12 mouse cellular contexts compared by ENCODE assay signal in genomic region chr11:105366051-105366450, GRCm38 (mm10).
DNase-seq lines count a peak whose midpoint lies in the region; ATAC-seq and TF ChIP-seq lines count a peak whose summit lies in the region.
"Had no signal": no experiment of that assay in that cellular context is flagged by ENCODE, and none has a peak within 500 bp of the region (broad histone marks: within the 10 kb centered on the region; RNA-seq: fewer than 3 reads in every experiment).

No protein-coding gene starts in this region.

- no peak for TF ChIP-seq CTCF in thymus, adult 2 months (IDR thresholded peaks at IDR 0.05; ENCODE audit: borderline replicate concordance, control insufficient read depth, extremely low read depth, insufficient read depth, low read length, poor library complexity)
- TF ChIP-seq CTCF in liver, embryonic 14.5 days (IDR thresholded peaks at IDR 0.05; ENCODE audit: low read depth): no peak

- TF ChIP-seq POLR2A in thymus, adult 2 months (IDR thresholded peaks at IDR 0.05; ENCODE audit: control insufficient read depth, extremely low read depth, insufficient read depth, low read length, poor library complexity): no peak

- peak overlapping the region; percentile 58 for H3K9ac ChIP-seq in liver, embryonic 14.5 days (replicated peaks)
- H3K9ac ChIP-seq in hindbrain, embryonic 16.5 days (ENCODE audit: low read depth, low read length): no peak overlapping the region
- H3K9ac ChIP-seq: forebrain, embryonic 12.5 days; midbrain, embryonic 12.5 days had no signal

- peak; percentile 95 for DNase-seq in heart, embryonic 10.5 days (ENCODE audit: low spot score)
- DNase-seq in heart, postnatal 10 days: no peak
- peak; percentile 24 for DNase-seq in thymus, postnatal 4 days
- no peak for DNase-seq in thymus, adult 2 months
- peak; percentile 89 to 93 (median 91) for DNase-seq in liver, embryonic 14.5 days (ENCODE audit: low read depth in 3 of 3, low spot score in 3 of 3)
- no peak for DNase-seq in frontal cortex, postnatal 36 days (ENCODE audit: low spot score in 2 of 2)
- no peak for DNase-seq in cerebellum, adult 9-11 months
- DNase-seq: cerebellum, adult 8-10 months; left cerebral cortex, postnatal 4 days had no signal

- H3K9me3 ChIP-seq in heart, embryonic 10.5 days: no peaks in the 10 kb centered on the region
- no peaks in the 10 kb centered on the region for H3K9me3 ChIP-seq in liver, embryonic 14.5 days (ENCODE audit: control insufficient read depth, low read length)
- H3K9me3 ChIP-seq in hindbrain, embryonic 16.5 days (ENCODE audit: control insufficient read depth, low read length): no peaks in the 10 kb centered on the region
- H3K9me3 ChIP-seq: forebrain, embryonic 12.5 days; midbrain, embryonic 12.5 days had no signal

- peak overlapping the region; percentile 59 for H3K4me2 ChIP-seq in liver, embryonic 14.5 days (ENCODE audit: low read depth)
- H3K4me2 ChIP-seq in hindbrain, embryonic 16.5 days (ENCODE audit: low read length): no peak overlapping the region
- H3K4me2 ChIP-seq: forebrain, embryonic 12.5 days; midbrain, embryonic 12.5 days had no signal

- peak; percentile 96 for TF ChIP-seq EP300 in liver, embryonic 14.5 days (IDR thresholded peaks at IDR 0.05; ENCODE audit: low read depth)

- H3K27ac ChIP-seq in heart, embryonic 10.5 days: peak overlapping the region; percentile 92
- H3K27ac ChIP-seq in thymus, adult 2 months (ENCODE audit: control insufficient read depth, insufficient read depth, low read length): no peak overlapping the region
- peak overlapping the region; percentile 92 for H3K27ac ChIP-seq in liver, embryonic 14.5 days
- H3K27ac ChIP-seq in hindbrain, embryonic 16.5 days (ENCODE audit: low read depth, low read length): no peak overlapping the region
- H3K27ac ChIP-seq: forebrain, embryonic 12.5 days; midbrain, embryonic 12.5 days had no signal

- peaks cover 73% of the 10 kb centered on the region for H3K4me1 ChIP-seq in heart, embryonic 10.5 days
- peaks cover 19% of the 10 kb centered on the region for H3K4me1 ChIP-seq in thymus, adult 2 months (replicated peaks; ENCODE audit: control insufficient read depth, insufficient read depth, low read length)
- peaks cover 44 to 51% of the 10 kb centered on the region in 2 experiments for H3K4me1 ChIP-seq in liver, embryonic 14.5 days (replicated peaks; ENCODE audit: control insufficient read depth in 2 of 2, insufficient read depth in 2 of 2, low read length in 1 of 2)
- H3K4me1 ChIP-seq in hindbrain, embryonic 16.5 days (ENCODE audit: control insufficient read depth, insufficient read depth, low read depth, low read length): peaks cover 23% of the 10 kb centered on the region

- 0 out of 2 replicates have a peak, but pooled peaks cover 4% of the 10 kb centered on the region for H3K36me3 ChIP-seq in heart, embryonic 10.5 days
- H3K36me3 ChIP-seq in thymus, adult 2 months (ENCODE audit: control insufficient read depth, insufficient read depth, low read length): no peaks in the 10 kb centered on the region
- H3K36me3 ChIP-seq in liver, embryonic 14.5 days (replicated peaks; ENCODE audit: control insufficient read depth, insufficient read depth, low read depth): no peaks in the 10 kb centered on the region
- no peaks in the 10 kb centered on the region for H3K36me3 ChIP-seq in hindbrain, embryonic 16.5 days (ENCODE audit: control insufficient read depth, insufficient read depth, low read length)
- H3K36me3 ChIP-seq: forebrain, embryonic 12.5 days; midbrain, embryonic 12.5 days had no signal

- intact Hi-C loops in heart, postnatal 10 days (cut with DNase I): loop anchor here (5.0 kb wide), 1 partner anchor 141 kb away; no protein-coding TSS in a partner anchor

- peaks cover 2% of the 10 kb centered on the region; the same call in 1 of the 2 replicates for H3K27me3 ChIP-seq in heart, embryonic 10.5 days (ENCODE audit: insufficient read depth, poor library complexity, severe bottlenecking)
- H3K27me3 ChIP-seq in thymus, adult 2 months (ENCODE audit: control insufficient read depth, insufficient read depth, low read length): no peaks in the 10 kb centered on the region
- H3K27me3 ChIP-seq in liver, embryonic 14.5 days (ENCODE audit: control insufficient read depth, insufficient read depth, low read length): peaks cover 15% of the 10 kb centered on the region
- H3K27me3 ChIP-seq in hindbrain, embryonic 16.5 days (replicated peaks; ENCODE audit: control insufficient read depth, insufficient read depth, low read length): no peaks in the 10 kb centered on the region

- WGBS in heart, embryonic 10.5 days: 23% methylated on average over 4 of the region's 4 CpGs
- WGBS in thymus, adult 2 months: 35% methylated on average over 3 of the region's 4 CpGs
- WGBS in liver, embryonic 14.5 days (ENCODE audit: insufficient replicate concordance): 15% methylated on average over 4 of the region's 4 CpGs
- 75% methylated on average over 3 of the region's 4 CpGs for WGBS in hindbrain, embryonic 16.5 days

- H3K4me3 ChIP-seq in heart, embryonic 10.5 days: peak overlapping the region; percentile 13; the same call in 1 of the 2 replicates
- no peak overlapping the region for H3K4me3 ChIP-seq in thymus, adult 2 months (ENCODE audit: control insufficient read depth, insufficient read depth, low read length)
- H3K4me3 ChIP-seq in liver, embryonic 14.5 days (ENCODE audit: insufficient read depth in 1 of 2, low read depth in 2 of 2, low read length in 2 of 2): no peak overlapping the region
- H3K4me3 ChIP-seq in hindbrain, embryonic 16.5 days (ENCODE audit: low read length): no peak overlapping the region
- H3K4me3 ChIP-seq: forebrain, embryonic 12.5 days; midbrain, embryonic 12.5 days had no signal

- ATAC-seq in liver, embryonic 14.5 days (ENCODE audit: insufficient read depth): peak; percentile 95
- no peak for ATAC-seq in hindbrain, embryonic 16.5 days

Comparison
In these comparisons a context has a peak if more than half of its experiments do, and no peak if none do; other contexts are left out.
1. DNase-seq: peak in heart, embryonic 10.5 days (single experiment), thymus, postnatal 4 days (single experiment) and liver, embryonic 14.5 days (3 of 3); none in heart, postnatal 10 days (0 of 2), thymus, adult 2 months (single experiment), frontal cortex, postnatal 36 days (0 of 2) and cerebellum, adult 9-11 months (single experiment).
2. H3K27ac ChIP-seq: peak in heart, embryonic 10.5 days (single experiment) and liver, embryonic 14.5 days (single experiment); none in thymus, adult 2 months (single experiment) and hindbrain, embryonic 16.5 days (single experiment).